Mouse (Mus musculus): Measurements from ENCODE around the gene Gxylt2.
A peak's percentile ranks its signal among the peaks of the same experiment; 100 is the strongest.

Gxylt2 gene

GRCm38 (mm10) chr6:100716152-100716551 is 11.6 kb downstream of the Gxylt2 start:
- no peak for DNase-seq

GRCm38 (mm10) chr6:100716817-100717216 is 12.3 kb downstream of the Gxylt2 start:
- DNase-seq, result no peak

- DNase-seq, result no peak
Measured at GRCm38 (mm10) chr6:100720098-100720501, 15.6 kb downstream of the Gxylt2 start.

- peak; percentile 13 for DNase-seq
Measured at GRCm38 (mm10) chr6:100720882-100721721, 16.6 kb downstream of the Gxylt2 start.

- peak; percentile 32 for DNase-seq
Measured at GRCm38 (mm10) chr6:100731996-100732375, 27.5 kb downstream of the Gxylt2 start.

- DNase-seq, result peak; percentile 65
Measured at GRCm38 (mm10) chr6:100732376-100733021, 28.0 kb downstream of the Gxylt2 start.

GRCm38 (mm10) chr6:100733218-100733617 is 28.7 kb downstream of the Gxylt2 start:
- DNase-seq, result peak; percentile 8

GRCm38 (mm10) chr6:100734321-100734720 is 29.8 kb downstream of the Gxylt2 start:
- DNase-seq, result no peak

GRCm38 (mm10) chr6:100758431-100759208 is 54.1 kb downstream of the Gxylt2 start:
- no peak for DNase-seq

GRCm38 (mm10) chr6:100767756-100768155 is 63.2 kb downstream of the Gxylt2 start:
- no peak for DNase-seq

GRCm38 (mm10) chr6:100775923-100776505 is 71.5 kb downstream of the Gxylt2 start:
- DNase-seq, result no peak

GRCm38 (mm10) chr6:100778595-100778994 is 74.1 kb downstream of the Gxylt2 start:
- DNase-seq, result no peak

- no peak for DNase-seq
Measured at GRCm38 (mm10) chr6:100780421-100780820, 75.9 kb downstream of the Gxylt2 start.

GRCm38 (mm10) chr6:100781644-100782043 is 77.1 kb downstream of the Gxylt2 start:
- no peak for DNase-seq

GRCm38 (mm10) chr6:100787726-100788125 is 83.2 kb downstream of the Gxylt2 start:
- DNase-seq, result no peak

GRCm38 (mm10) chr6:100789161-100789560 is 84.6 kb downstream of the Gxylt2 start:
- DNase-seq, result no peak

- no peak for DNase-seq
Measured at GRCm38 (mm10) chr6:100792055-100792659, 87.6 kb downstream of the Gxylt2 start.

GRCm38 (mm10) chr6:100792973-100793769 is 88.6 kb downstream of the Gxylt2 start:
- DNase-seq, result no peak

- no peak for DNase-seq
Measured at GRCm38 (mm10) chr6:100795797-100796196, 91.3 kb downstream of the Gxylt2 start.

GRCm38 (mm10) chr6:100799290-100799689 is 94.8 kb downstream of the Gxylt2 start:
- no peak for DNase-seq

- DNase-seq, result no peak
Measured at GRCm38 (mm10) chr6:100799766-100800165, 95.2 kb downstream of the Gxylt2 start.

GRCm38 (mm10) chr6:100800497-100800955 is 96.0 kb downstream of the Gxylt2 start:
- peak; percentile 52 for DNase-seq
